Mouse (Mus musculus) kidney, embryonic 14.5 days (tissue): ENCODE results near the gene Zfp366. TPM values are rescaled to one million over a fixed set of nuclear protein-coding genes. Genes with fewer than 3 reads are reported as not detected.

Experiments
- ATAC-seq: fragments of 200-750 bp; cut with Nextera tagmentation; 2 replicates; pipeline ENCODE4 v1.8.0; 2017; ENCODE audit warnings: moderate number of reproducible peaks, mild to moderate bottlenecking, moderate TSS enrichment, moderate library complexity; ENCODE audit not compliant: low FRiP score, low TSS enrichment
- H3K27ac ChIP-seq: fragments of 300-500 bp; sonication (generic); 2 replicates; pipeline ENCODE4 v1.5.1; 2014; ENCODE audit warnings: low read depth, mild to moderate bottlenecking, low read length, moderate library complexity, mixed read lengths
- H3K27me3 ChIP-seq: fragments of 300-500 bp; sonication (generic); 2 replicates; pipeline ENCODE4 v1.6.1; 2014; ENCODE audit warnings: mild to moderate bottlenecking, low read length; ENCODE audit not compliant: control insufficient read depth, insufficient read depth
- H3K36me3 ChIP-seq: fragments of 300-500 bp; sonication (generic); 2 replicates; pipeline ENCODE4 v1.6.1; 2014; ENCODE audit warnings: low read length, mixed read lengths; ENCODE audit not compliant: control insufficient read depth, insufficient read depth
- H3K4me1 ChIP-seq: fragments of 300-500 bp; sonication (generic); 2 replicates; pipeline ENCODE4 v1.6.1; 2014; ENCODE audit warnings: low read length, mixed read lengths; ENCODE audit not compliant: control insufficient read depth, insufficient read depth
- H3K4me2 ChIP-seq: fragments of 300-500 bp; sonication (generic); replicated peaks from 2 replicates; pipeline ENCODE4 v1.6.1; 2014; ENCODE audit warnings: low read depth, mild to moderate bottlenecking, low read length
- H3K4me3 ChIP-seq: fragments of 300-500 bp; sonication (generic); 2 replicates; pipeline ENCODE4 v1.5.1; 2014; ENCODE audit warnings: mild to moderate bottlenecking, low read length
- H3K9ac ChIP-seq: fragments of 300-500 bp; sonication (generic); 2 replicates; pipeline ENCODE4 v1.6.1; 2014; ENCODE audit warnings: low read depth, mild to moderate bottlenecking, low read length, moderate library complexity
- H3K9me3 ChIP-seq: fragments of 300-500 bp; sonication (generic); 2 replicates; pipeline ENCODE4 v1.6.1; 2016; ENCODE audit warnings: low read length; ENCODE audit not compliant: control insufficient read depth
- WGBS: fragments of 180-500 bp; shearing (Covaris S2); extraction: QIAGEN DNeasy Blood & Tissue Kit; methylation state at CpG from one replicate; pipeline ENCODE4 v1.1.7; 2014; 5-methylcytosine and 5-hydroxymethylcytosine counted together
- polyA plus RNA-seq: library from polyadenylated mRNA; unstranded; fragments of >200 nt; fragmentation: Nextera tagmentation; extraction: Ambion mirVana; gene quantifications from 2 replicates; pipeline ENCODE4 v1.2.1, GENCODE M21; 2014

The Zfp366 gene
- polyA plus RNA-seq, 1 experiment from 2014 or later: 1.6 TPM

DNA sequence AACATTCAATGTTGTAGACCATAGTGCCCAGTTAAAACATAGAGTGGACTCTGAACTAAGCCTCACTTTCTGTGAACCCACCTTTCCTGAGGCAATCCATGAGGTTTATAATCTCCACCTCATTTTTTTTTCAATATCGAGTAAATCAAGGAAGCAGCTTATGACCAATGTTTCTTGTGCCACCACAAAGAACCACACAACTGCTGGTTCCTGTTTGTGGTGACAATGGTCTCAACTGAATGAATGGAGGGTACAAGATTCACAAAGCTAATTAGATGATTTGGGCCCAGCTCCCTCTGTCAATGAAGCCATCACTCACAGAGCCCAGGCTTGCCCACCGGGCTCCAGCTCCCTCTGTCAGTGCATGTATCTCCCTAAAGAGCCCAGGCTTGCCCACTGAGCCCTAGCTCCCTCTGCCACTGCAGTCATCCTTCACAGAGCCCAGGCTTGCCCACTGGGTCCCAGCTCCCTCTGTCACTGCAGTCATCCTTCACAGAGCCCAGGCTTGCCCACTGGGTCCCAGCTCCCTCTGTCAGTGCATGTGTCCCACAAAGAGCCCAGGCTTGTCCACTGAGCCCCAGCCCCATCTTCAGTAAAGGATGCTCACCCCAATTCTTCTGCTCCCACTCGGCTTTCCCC, 1.2 kb upstream of the Zfp366 start:
- ATAC-seq: no peak
- no peaks in the 10 kb centered on the region for H3K27me3 ChIP-seq
- no peaks in the 10 kb centered on the region for H3K9me3 ChIP-seq
- no peaks in the 10 kb centered on the region for H3K36me3 ChIP-seq
- H3K9ac ChIP-seq: no peak overlapping the region
- H3K4me1 ChIP-seq: 0 out of 2 replicates have a peak, but pooled peaks cover 16% of the 10 kb centered on the region
- H3K27ac ChIP-seq: no peak overlapping the region
- no peak overlapping the region for H3K4me3 ChIP-seq
- 85% methylated on average over 3 of the region's 3 CpGs for WGBS
- H3K4me2 ChIP-seq: no peak overlapping the region

DNA sequence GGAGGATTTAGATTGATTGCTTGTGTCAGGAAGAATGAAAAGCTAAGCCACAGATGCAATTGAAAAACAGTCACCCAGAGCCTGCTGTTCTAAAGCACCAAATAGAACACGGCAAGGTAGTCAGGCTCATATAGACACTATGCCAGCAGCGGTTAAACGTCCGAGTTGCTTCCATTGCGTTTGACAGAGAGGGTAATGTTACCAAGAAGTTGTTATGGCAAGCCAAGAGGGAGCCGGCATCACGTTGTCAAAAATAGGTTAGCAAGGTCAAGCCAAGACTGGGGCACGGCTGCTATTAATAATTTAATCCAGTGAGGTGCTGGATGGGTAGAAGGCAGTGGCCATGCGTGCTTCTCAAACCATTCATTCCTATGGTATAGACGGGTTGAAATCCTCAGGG, 950 bp downstream of the Zfp366 start:
- Histone ChIP-seq H3K27ac (no peak overlapping the region), H3K4me2 (0 out of 2 replicates have a peak overlapping the region, but pooled peaks have one; percentile 12), H3K36me3 (no peaks in the 10 kb centered on the region), H3K9ac (no peak overlapping the region), H3K27me3 (no peaks in the 10 kb centered on the region), H3K4me1 (0 out of 2 replicates have a peak, but pooled peaks cover 16% of the 10 kb centered on the region), H3K4me3 (peak overlapping the region; percentile 16; the same call in 1 of the 2 replicates), H3K9me3 (no peaks in the 10 kb centered on the region)
- WGBS: 69% methylated on average over 10 of the region's 10 CpGs
- no peak for ATAC-seq

DNA sequence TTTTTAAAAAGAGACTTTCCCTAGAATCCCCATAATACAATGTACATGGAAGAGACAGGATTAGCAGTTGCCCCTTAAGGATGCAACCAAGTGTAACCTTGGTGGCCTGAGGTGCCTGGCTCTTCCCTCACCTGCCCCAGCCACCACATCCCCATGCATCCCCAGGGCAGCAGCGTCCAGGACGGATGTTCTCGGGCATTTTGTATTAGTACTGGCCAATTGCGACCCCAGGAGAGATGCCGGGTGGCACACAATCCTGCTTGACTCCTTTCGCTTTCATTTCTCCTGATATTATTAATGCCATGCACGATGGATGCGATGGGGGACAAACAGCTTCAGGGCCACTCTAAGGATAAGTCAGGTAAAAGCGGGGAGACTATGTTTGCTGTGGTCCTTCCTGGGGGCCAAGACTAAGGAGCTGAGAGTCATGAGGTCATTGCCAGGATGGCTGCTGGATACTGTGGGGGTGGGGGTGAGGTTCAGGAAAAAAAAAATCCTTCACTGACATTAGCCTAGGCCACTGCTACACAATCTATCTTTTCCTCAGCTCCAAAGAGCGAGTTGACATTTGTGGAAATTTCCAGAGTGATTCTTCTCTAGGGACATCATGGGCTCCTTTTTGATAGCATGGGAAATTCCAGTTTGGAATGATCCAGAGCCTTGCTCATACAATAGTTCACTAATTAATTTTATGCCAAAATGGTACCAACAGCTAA, 1.7 kb downstream of the Zfp366 start:
- H3K27me3 ChIP-seq: no peaks in the 10 kb centered on the region
- H3K4me1 ChIP-seq: 0 out of 2 replicates have a peak, but pooled peaks cover 16% of the 10 kb centered on the region
- H3K4me3 ChIP-seq: no peak overlapping the region; the same call in 1 of the 2 replicates
- H3K9ac ChIP-seq: no peak overlapping the region
- H3K27ac ChIP-seq: no peak overlapping the region
- ATAC-seq: no peak
- peak overlapping the region; percentile 15; the same call in 1 of the 2 replicates for H3K4me2 ChIP-seq
- H3K9me3 ChIP-seq: no peaks in the 10 kb centered on the region
- 91% methylated on average over 10 of the region's 10 CpGs for WGBS
- H3K36me3 ChIP-seq: no peaks in the 10 kb centered on the region

DNA sequence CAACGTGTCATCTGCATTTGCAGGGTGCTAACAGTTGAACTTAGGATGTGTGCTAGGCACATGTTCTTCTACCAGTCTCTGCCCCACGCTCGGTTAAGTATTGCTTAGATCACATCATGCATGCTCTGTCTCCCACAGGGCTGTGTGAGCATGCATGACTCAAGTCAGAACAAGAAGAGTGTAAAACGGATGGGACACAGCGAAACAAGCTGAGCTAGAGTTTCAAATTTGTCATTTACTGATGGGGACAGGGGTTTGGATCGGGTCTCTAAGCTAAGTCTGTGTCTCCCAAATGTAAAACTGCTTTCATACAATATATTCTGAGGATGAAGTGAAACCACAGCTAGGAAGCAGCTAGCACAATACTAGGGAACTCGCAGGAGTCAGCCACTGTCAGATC, 2.2 kb downstream of the Zfp366 start:
- Histone ChIP-seq H3K36me3 (no peaks in the 10 kb centered on the region), H3K4me1 (0 out of 2 replicates have a peak, but pooled peaks cover 16% of the 10 kb centered on the region), H3K4me2 (no peak overlapping the region), H3K9ac (no peak overlapping the region), H3K4me3 (no peak overlapping the region), H3K27me3 (no peaks in the 10 kb centered on the region), H3K27ac (no peak overlapping the region), H3K9me3 (no peaks in the 10 kb centered on the region)
- no peak for ATAC-seq
- 77% methylated on average over 7 of the region's 7 CpGs for WGBS

DNA sequence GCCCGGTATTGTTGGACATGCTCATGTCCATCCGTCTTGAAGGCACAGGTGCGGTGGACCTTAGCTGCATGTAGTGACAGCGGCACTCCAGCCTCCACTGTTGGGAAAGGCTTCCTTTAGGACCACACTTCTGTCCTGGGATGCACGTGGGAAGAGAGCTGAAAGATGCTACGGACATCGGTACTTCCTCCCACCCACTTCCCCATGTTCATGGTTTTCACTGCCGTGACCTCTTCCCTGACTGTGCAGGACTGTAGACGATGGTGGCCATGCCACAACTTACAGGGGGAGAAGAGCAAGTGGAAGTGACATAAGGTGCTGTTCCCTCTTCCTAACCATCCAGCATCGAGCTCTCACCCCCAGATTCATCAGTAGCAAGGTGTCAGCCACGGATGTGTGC, 2.8 kb downstream of the Zfp366 start:
- ATAC-seq: no peak
- H3K9ac ChIP-seq: no peak overlapping the region
- H3K4me3 ChIP-seq: no peak overlapping the region
- no peak overlapping the region for H3K27ac ChIP-seq
- no peak overlapping the region for H3K4me2 ChIP-seq
- H3K4me1 ChIP-seq: 0 out of 2 replicates have a peak, but pooled peaks cover 16% of the 10 kb centered on the region
- WGBS: 88% methylated on average over 11 of the region's 11 CpGs
- no peaks in the 10 kb centered on the region for H3K36me3 ChIP-seq
- H3K27me3 ChIP-seq: no peaks in the 10 kb centered on the region
- no peaks in the 10 kb centered on the region for H3K9me3 ChIP-seq

DNA sequence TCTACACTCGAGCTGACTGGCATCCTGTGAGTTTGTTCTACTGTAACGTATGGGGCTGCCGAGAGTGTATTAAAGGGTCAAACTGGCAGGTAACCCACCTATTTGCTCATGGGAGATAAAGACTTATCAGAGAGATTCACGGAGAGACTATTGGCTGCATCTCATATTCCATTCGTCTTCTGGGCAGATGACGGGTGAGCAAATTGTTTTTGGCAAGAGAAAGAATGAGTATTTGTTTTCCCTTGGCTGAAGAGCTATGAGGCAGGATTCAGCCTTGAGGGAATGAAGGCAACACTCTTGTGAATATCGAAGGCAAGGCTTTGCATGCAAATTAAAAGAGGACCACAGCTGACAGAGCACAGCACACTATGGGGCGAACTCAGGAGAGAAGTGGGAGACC, 4.0 kb downstream of the Zfp366 start:
- Histone ChIP-seq H3K4me3 (no peak overlapping the region), H3K27me3 (no peaks in the 10 kb centered on the region), H3K36me3 (no peaks in the 10 kb centered on the region), H3K9ac (no peak overlapping the region), H3K9me3 (no peaks in the 10 kb centered on the region), H3K4me2 (no peak overlapping the region), H3K4me1 (0 out of 2 replicates have a peak, but pooled peaks cover 16% of the 10 kb centered on the region), H3K27ac (no peak overlapping the region)
- no peak for ATAC-seq
- 74% methylated on average over 8 of the region's 8 CpGs for WGBS

DNA sequence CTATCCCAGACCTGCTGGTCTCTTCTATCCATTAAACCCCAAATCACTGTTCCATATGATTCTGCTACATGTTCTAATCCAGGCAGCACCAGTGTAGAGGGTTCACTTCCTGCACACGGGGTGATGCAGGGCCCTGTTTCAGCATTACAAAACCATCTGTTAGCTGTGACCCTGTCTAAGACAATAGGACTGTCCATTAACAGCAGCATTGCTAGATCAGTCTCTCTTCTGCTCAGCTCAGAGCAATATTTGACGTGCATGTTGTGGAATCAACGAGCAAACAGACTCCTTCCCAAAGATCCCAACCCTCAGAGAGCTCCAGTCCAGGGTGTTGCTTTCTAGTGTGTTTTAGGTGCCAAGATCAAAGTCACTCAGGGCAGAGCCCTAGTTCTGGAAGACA, 5.0 kb downstream of the Zfp366 start:
- Histone ChIP-seq H3K4me2 (no peak overlapping the region), H3K27ac (peak overlapping the region; percentile 55; the same call in 1 of the 2 replicates), H3K4me3 (no peak overlapping the region), H3K9ac (no peak overlapping the region), H3K36me3 (no peaks in the 10 kb centered on the region), H3K4me1 (0 out of 2 replicates have a peak, but pooled peaks cover 8% of the 10 kb centered on the region), H3K9me3 (no peaks in the 10 kb centered on the region), H3K27me3 (no peaks in the 10 kb centered on the region)
- 68% methylated on average over 3 of the region's 3 CpGs for WGBS
- ATAC-seq: no peak

DNA sequence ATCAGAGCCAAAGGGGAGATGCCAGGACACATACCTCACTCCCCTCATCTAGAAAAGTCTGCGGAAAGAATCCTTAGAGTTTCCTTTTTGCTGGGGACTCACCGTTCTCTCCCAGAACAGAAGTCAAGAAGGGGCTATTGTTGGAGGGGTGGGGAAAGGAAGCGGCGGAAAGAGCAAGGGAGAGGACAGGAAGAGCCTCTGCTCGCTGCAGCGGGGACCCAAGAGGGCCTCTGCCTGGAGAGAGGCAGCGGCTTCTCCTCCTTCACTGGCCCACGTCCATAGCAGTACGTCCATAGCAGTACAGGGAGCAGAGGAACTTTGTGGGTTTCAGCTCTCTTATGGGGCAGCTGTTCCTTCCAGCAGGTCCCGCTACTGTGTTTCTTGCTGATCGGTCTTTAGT, 5.8 kb downstream of the Zfp366 start:
- Histone ChIP-seq H3K9me3 (no peaks in the 10 kb centered on the region), H3K4me2 (no peak overlapping the region), H3K36me3 (no peaks in the 10 kb centered on the region), H3K9ac (no peak overlapping the region), H3K27ac (0 out of 2 replicates have a peak overlapping the region, but pooled peaks have one; percentile 55), H3K4me1 (0 out of 2 replicates have a peak, but pooled peaks cover 3% of the 10 kb centered on the region), H3K27me3 (no peaks in the 10 kb centered on the region), H3K4me3 (no peak overlapping the region)
- ATAC-seq: no peak
- WGBS: 65% methylated on average over 11 of the region's 11 CpGs

DNA sequence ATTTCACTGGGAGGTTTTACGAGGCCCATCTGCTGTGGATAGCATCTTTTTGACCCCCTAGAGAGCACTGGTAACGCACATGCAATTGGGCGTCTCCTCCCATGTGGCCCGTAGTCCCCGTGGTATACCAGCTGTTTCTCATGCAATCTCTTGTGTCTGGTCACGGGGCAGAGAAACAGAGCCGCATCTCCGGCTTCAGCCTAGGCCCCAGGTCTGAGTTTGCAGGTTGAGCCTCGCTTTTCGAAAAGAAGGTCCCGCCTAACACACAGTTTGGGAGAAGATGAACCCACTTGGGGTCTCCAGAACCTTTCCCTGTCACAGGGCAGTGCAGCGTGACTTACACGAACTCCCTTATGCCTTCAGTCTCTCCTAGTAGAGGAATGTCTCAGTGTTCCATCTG, 6.4 kb downstream of the Zfp366 start:
- no peaks in the 10 kb centered on the region for H3K9me3 ChIP-seq
- WGBS: 79% methylated on average over 13 of the region's 13 CpGs
- no peak overlapping the region for H3K9ac ChIP-seq
- no peaks in the 10 kb centered on the region for H3K4me1 ChIP-seq
- H3K27ac ChIP-seq: no peak overlapping the region
- no peaks in the 10 kb centered on the region for H3K27me3 ChIP-seq
- no peak overlapping the region for H3K4me2 ChIP-seq
- no peaks in the 10 kb centered on the region for H3K36me3 ChIP-seq
- H3K4me3 ChIP-seq: no peak overlapping the region
- no peak for ATAC-seq
